Mouse (Mus musculus): ENCODE results near the gene Ctnna3.
"Not testable (repeated sequence)": the region's sequence is repeated elsewhere in the genome, so short reads cannot be mapped to it uniquely, and the experiment has no call there.

Gene Ctnna3

DNA sequence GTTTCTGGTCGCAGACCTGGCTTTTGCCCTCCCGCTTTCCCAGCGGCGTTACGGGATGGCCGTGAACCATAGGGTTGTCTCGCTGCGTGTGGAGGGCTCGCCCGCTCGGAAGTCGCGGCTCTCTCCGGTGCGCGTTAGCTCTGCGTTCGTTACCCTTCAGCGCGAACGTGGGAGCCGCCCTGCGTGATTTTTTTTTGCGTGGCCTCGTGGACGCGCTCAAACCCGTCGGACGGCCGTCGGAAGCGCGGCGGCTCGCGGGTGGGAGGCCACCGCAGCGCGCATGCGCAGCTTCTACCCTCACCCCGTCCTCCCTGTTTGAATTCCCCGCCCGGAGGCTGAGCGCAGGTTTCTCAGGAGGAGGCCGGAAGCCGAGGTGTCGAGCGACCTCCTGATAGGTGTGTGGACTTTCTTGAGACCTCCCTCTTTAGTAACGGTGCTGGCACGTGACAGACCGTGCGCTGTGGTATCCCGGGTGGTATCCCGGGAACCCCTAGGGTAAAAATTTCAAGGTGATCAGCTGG is at the start of gene Ctnna3:
Gene Ctnna3 (plus strand): TSS at position 314 of the 521 bp plus-strand sequence.
- DNase-seq (ENCODE audit: low spot score in 2 of 2), result peak; percentile 85 to 88

DNA sequence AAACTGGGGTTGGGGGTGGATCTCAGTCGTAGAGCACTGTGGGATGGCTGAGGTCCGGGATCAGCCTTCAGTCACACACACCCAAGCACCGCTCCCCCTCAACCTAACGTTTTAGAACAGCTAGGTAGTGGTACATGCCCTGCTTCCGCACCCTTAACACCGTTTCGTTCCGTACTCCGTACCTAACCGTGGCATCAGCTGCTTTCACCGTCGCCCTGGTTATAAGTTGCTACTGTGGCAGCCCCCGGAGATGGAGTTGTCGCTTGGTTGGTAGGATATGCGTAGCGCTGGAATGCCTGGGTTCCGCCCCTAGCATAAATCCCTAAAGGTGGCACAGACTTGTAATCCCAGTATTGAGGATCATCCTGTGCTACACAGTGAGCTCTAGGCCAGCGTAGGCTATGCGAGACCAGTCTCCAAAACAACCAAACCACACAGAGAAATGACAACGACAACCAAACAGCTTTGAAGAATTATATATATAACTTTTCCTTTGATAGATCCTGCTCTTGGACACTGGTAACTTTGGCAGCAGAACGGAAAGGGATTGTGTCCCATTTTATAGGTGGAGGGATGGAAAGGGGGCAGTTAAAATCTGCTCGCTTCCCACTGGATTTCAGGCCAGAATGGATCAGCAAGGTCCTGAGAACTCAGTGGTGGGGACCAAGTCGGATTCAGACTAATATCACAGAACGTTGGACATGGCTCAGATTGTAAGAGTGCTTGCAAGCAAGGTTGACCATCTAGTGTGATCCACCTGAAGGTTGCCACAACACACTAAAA is 48.2 kb upstream of the Ctnna3 start, which contains the start of gene Sirt1:
Gene Sirt1 (minus strand): TSS at position 207 of the 783 bp plus-strand sequence.
- peak in 1 of 2 experiments; percentile 17 for DNase-seq (ENCODE audit: low spot score in 2 of 2)

DNA sequence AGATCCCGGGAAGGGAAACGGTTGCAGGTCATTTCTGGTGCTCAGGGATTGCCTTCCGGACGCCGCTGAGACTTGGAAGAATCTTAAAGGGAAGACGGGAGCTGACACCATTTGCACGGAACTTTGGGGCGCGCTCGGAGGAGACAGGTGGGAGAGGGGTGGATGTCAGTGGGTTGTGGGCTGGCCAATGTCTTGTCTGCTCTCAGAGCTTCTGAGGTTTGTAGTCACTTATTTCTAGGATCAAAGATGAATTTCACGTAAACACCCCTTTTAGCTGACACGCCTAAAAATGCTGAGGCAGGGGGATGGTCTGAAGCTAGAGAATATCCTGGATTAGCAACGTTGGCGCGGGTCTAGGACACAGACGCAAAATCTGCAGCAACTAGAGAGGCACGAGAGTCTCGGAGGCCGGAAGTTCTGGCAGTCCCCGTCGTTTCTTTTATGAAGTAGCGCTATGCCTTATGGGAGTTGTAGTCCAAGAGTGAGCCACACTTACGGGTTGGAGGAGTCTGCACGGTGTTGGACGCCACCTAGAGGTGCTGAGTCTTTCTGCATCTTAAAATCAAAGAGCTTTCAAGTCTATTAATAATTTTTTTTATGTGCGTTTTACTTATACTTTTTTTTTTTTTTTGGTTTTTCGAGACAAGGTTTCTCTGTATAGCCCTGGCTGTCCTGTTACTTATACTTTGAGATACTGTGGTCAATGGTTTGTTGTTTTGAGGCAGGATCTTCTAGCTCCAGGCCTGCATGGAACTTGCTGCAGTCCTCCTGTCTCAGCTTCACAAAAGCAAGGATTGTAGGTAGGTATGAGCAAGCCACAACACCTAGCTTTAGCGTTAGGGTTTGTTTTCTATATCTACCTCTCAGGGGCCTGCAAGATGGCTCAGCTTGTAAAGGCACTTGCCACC is 47.3 kb upstream of the Ctnna3 start, which contains the start of gene Dnajc12:
Gene Dnajc12 (plus strand): TSS at position 72 of the 908 bp plus-strand sequence.
- DNase-seq (ENCODE audit: low spot score in 2 of 2), result peak; percentile 83 to 88

DNA sequence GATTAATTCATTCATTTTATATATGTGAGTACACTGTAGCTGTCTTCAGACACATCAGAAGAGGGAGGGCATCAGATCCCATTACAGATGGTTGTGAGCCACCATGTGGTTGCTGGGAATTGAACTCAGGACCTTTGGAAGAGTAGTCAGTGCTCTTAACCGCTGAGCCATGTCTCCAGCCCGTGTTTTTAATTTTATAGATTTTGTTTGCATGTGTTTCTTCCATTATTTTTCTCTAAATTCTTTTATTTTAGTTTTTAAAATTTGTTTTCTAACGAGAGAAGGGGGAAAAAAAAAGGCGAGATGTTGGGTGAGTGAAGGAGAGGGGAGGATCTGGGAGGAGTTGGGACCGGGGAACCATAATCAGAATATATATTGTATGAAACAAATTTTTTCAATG is 44.0 kb upstream of the Ctnna3 start:
- DNase-seq (ENCODE audit: low spot score in 2 of 2), result not testable (repeated sequence)

DNA sequence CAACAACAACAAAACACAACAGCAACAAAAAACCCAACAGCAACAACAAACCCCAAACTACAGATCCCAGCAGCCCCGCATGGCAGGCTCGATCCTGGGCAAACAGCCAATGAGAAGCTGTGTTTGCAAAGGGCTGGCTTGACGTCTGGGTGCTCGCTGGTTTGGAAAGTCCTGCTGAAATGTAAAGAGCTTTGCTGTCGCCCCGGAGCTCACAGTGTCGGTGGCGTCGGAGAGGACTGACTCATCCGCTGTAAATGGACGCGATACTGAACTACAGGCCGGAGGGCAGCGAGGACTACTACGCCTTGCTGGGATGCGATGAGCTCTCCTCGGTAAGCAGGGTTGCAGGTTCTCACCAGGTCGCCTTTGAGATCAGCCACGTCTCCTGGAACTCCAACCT is 43.5 kb upstream of the Ctnna3 start:
- DNase-seq (ENCODE audit: low spot score in 2 of 2), result peak; percentile 77

DNA sequence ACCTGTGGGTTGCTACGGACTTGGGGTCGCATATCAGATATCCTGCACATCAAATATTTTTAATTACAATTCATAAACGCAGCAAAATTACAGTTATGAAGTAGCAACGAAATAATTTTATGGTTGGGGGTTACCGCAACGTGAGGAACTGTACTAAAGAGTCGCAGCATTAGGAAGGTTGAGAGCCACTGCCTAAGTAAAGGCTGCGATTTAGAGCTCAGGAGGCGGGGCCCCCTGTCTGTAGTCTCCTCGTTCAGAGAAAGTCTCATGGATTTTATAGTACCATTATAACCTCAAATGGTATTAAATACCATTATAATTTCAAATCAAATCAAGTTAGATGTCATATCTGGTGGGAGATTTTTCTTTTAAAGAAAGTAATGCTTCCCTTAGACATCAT is 42.9 kb upstream of the Ctnna3 start:
- DNase-seq (ENCODE audit: low spot score in 2 of 2), result no peak

DNA sequence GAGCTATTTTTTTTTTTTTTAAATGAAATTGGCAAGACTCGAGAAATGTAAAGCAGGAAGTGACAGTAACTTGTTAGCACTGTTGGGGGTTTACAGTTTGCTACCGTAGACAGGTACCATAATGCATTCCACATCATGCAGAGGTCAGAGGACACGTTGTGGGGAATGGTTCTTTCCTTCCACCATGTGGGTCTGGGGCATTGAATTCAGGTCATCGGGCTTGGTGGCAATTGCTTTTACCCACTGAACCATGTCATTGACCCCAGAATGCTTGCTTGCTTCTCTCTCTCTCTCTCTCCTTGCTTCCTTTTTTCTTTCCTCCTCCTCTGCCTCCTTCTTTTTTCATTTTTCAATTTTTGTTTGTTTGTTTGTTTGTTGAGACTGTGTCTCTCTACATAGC is 41.0 kb upstream of the Ctnna3 start:
- no peak for DNase-seq (ENCODE audit: low spot score in 2 of 2)

DNA sequence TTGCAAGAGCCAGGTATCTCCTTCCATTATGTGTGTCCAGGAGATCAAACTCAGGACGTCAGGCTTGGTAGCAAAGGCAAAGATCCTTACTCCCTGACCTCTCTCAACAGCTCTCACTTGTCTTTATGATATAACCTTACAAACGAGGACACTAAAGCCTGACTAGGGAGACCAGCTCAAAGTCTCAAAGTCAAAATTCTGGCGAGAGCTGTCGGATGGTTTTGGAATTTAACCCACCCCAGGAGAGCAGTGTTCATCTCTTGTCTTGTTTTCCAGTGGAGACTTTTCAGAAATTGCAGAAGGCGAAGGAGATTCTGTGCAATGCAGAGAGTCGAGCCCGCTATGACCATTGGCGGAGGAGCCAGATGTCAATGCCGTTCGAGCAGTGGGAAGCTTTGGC is 32.9 kb upstream of the Ctnna3 start:
- no peak for DNase-seq (ENCODE audit: low spot score in 2 of 2)

DNA sequence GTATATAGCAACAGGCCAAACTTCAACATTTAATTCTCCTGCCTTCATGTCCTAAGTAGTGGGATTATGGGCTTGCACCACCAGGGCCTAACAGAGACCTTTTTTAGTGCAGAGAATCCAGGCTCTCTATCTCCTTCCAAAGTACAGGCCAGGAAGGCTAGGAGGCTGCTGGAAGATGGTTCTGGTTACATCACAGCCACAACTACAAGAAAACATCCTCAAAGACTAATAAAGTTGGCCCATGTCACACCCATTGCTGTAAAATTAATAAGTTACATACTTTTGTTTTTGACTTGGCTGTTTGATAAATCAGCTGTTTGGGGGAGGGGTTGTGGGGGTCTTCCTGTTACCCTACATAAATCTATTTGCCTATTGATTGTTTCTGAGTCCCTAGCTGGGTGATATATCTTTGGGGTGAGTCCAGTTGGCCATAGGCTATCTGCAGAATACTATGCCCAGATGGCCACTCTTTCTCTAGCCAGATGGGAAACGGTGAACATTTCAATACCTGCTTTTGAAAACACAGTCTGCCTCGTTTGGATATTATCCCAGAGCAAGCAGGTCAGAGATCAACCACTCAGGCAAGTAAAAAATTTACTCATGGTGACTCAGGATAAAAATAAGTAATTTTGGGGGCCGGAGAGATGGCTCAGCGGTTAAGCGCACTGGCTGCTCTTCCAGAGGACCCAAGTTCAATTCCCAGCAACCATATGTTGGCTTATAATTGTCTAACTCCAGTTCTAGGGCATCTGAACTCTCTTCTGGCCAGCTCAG is 27.0 kb upstream of the Ctnna3 start:
- DNase-seq (ENCODE audit: low spot score in 2 of 2), result no peak

DNA sequence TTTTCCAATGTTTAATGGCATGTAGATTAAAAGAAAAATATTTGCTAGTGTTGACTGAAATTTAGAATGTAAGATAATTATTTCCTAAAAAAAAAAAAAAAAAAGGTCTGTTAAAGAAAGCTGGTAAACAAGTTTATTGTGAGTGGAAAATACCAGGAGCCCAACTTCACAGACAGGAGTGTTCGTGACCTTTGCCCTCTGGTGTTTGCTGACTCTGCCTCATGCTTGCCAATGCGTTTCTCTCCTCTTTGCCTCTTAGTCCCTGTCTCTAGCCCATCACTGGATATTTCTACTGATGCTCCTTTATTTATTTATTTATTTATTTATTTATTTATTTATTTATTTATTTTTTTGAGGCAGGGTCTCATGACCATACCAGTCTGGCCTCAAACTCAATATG is 26.3 kb upstream of the Ctnna3 start:
- DNase-seq (ENCODE audit: low spot score in 2 of 2), result no peak

DNA sequence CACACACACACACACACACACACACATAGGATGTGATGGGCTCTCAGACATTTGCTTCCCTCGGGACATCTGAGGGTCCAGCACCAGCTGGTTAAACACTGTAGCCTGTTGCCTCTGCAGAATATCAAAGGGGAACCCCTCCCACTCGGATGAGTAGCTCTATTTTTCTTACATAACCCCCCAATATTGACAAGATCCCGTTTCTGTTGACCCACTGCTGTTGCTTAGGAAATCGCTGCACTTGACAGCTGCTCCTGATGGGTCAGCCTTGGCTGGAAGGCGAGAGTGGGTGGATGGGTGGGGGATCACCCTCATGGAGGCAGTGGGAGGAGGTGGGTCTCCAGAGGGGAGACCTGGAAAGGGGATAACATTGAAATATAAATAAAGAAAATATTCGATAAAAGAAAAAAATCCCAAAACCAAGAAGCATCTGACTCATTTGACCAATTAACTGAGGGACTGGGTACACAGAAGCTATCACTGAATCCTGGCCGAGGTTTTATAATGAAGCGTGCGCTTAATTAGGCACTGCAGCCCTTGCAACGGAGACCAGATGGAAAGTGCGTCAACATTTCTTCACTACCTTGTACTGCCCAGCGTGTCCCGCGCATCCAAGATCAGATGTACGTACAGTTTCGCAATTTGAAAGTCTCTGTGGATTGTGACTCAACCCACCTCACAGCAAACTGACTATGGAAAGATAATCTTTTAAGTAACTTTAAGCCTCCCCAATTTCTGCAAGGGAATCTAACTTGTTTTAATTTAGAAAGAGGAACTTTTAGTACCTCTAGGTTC is 19.5 kb upstream of the Ctnna3 start:
- DNase-seq (ENCODE audit: low spot score in 2 of 2), result no peak

DNA sequence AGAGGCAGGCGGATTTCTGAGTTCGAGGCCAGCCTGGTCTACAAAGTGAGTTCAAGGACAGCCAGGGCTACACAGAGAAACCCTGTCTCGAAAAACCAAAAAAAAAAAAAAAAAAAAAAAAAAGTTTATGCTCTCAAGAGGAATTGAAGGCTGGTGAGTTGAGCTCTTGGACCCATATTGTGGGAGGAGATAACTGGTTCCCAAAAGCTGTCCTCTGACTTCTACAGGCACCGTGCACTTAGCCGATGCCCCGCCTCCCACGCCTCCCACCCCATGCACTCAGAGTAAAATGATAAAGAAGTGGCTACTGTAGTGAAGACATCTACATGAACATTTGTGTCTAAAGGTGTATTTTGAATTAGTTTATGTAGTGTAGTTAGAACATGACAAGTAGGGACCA is 18.2 kb upstream of the Ctnna3 start:
- not testable (repeated sequence) for DNase-seq (ENCODE audit: low spot score in 2 of 2)

DNA sequence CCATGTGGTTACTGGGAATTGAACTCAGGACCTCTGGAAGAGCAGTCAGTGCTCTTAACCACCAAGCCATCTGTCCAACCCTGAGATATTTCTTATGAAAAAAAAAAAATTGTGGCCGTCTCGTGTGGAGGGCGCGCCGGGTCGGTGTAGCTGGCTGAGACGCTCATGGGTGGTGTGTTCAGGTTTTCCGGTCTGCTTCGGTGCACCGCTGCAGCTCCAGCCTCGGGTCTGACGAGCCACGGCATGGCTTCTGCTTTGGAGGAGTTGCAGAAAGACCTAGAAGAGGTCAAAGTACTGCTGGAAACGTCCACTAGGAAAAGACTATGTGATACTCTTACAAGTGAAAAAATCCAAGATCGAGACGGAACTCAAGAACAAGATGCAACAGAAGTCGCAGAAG is 17.1 kb upstream of the Ctnna3 start:
- no peak for DNase-seq (ENCODE audit: low spot score in 2 of 2)

DNA sequence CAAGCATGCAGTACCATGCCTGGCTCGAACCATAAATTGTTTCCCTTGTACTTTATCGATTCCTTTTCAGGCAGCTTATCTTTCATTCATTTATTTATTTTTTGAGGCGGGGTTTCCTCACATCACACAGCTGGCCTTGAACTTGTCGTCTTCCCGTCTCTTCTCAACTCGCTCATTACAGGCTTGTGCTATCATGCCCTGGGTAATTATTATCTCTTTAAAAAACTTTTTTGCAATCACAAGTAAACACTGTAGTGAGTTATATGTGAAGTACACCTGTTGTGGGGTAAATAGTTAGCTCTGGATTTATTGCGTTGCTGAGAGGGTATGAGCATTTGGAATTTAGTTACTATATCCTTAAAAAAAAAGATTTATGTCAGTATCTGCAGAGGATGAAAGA is 14.6 kb upstream of the Ctnna3 start:
- no peak for DNase-seq (ENCODE audit: low spot score in 2 of 2)

DNA sequence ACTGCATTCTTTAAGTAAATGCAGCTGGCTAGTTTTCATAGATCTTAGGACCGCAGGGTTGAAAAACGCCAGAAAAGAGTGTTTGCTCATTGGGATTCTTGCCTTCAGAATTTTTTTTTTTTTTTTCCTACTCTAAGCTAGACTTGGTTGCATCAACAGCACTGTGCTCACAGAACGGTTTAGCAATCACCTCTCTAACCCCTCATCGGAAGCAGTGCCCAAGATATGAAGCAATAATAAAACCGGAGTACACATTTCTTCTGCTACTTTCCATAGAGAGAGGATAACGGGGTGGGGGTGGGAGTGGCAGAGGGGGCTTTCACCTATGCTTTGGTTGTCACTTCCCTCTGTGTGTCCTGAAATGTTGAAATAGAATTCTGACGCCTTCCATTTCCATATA is 14.0 kb upstream of the Ctnna3 start:
- DNase-seq (ENCODE audit: low spot score in 2 of 2), result no peak

DNA sequence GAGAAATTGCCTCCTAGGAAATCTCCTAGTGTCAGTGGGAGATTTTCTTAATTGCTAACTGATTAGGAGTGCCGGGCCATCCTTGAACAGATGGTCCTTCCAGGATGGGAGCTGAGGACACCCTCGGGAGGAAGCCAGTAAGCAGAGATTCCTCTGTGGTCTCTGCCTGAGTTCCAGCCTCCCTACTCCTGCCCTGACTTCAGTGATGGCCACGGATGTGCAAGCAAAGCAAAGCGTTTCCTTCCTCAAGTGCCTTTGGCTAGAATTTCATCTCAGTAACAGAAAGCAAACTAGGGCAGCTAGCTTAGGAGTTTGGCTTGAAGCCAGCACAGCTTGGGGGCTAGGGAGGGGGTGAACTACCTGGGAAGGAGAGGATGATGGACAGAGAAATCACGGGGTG is 12.8 kb upstream of the Ctnna3 start:
- DNase-seq (ENCODE audit: low spot score in 2 of 2), result no peak

DNA sequence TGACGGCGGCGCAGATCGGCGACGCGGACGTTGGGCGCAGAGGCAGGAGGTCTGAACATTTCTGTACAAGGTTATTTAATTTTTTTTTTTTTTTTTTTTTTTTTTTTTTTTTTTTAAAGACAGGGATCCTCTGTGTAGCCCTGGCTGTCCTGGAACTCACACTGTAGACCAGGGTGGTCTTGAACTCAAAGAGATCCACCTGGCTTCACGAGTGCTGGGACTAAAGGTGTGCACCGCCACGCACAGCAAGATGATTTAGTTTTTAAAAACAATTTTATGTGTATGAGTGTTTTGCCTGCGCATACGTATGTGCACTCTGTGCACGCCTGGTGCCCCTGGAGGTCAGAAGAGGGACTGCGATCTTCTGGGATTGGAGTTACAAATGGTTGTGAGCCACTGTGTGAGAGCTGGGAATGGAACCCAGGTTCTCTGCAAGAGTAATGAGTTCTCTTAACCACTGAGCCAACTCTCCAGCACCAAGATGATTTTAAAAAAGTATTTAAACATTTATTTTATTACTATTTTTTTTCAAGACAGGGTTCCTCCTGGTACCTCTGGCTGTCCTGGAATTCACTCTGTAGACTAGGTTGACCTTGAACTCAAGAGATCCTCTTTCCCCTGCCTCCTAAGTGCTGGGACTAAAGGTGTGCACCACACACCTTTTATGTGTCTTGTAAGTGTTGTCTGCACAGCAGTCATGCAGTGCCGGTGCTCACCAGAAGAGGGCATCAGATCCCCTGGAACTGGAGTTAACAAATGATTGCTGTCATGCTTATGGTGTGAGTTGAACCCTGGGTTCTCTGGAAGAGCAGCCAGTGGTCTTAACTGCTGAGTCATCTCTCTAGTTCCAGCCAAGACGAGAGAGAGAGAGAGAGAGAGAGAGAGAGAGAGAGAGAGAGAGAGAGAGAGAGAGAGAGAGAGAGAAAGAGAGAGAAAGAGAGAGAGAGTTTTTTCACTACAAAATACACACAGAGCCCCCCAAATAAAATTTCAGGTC is 7.9 kb upstream of the Ctnna3 start, which contains the start of gene Gm7075:
Gene Gm7075 (minus strand): TSS at position 51 of the 997 bp plus-strand sequence.
- no peak for DNase-seq (ENCODE audit: low spot score in 2 of 2)

DNA sequence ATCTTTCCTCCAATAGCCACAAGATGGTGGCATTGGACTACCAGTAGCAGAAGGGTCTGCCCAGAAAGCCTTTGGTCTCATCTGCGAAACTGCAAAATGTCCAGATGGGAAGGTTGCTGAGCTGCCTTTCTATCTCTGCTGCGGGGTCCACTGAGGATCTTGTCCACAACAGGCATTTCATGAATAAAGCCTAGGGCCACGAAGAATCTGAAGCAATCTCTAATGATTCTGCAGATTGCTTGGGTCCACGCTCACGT is 7.2 kb upstream of the Ctnna3 start:
- no peak for DNase-seq (ENCODE audit: low spot score in 2 of 2)

DNA sequence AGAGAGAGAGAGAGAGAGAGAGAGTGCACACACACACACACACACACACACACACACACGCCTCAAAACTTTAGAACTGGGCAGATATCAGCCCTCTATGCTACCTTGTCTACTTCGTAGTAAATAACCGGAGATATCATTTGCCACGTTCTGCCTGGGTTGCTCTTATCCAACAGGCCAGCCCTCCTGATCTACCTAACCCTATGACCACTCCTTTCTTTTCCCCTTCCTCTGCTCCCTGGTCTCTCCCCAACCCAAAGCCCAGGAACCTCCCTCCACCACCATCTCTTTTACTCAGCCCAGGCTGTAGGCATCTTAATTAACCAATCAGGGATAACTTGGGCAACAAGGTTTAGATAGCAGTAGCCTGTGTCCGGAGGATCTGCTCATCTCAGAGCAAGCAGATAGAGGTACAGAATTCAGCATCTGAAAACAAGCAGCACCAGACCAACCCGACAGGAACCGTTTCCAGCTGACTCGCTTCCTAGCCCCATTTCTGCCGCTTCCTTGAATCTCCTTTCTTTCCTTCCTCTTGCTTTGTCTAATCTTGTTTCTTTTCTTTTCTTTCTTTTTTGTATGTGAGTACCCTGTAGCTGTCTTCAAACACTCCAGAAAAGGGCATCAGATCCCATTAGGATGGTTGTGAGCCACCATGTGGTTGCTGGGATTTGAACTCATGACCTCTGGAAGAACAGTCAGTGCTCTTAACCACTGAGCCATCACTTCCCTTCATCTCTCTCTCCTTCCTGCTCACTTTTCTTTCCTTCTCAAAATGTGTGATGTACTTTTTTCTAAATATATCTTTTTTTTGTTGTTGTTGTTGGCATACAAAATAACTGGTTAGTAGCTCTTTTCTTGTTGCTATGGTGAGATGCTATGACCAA is 6.1 kb upstream of the Ctnna3 start:
- DNase-seq (ENCODE audit: low spot score in 2 of 2), result no peak

Measured in heart, adult 9 months (tissue).